Mouse (Mus musculus): ENCODE measurements around the gene Paox. TPM values are rescaled to one million over a fixed set of nuclear protein-coding genes. Genes with fewer than 3 reads are reported as not detected.

Paox gene
- polyA plus RNA-seq, 1 experiment, result 9.6 TPM

GRCm38 (mm10) chr7:140160363-140160762 is 44.8 kb downstream of the Paox start:
- 72% methylated on average over 3 of the region's 3 CpGs for WGBS
- DNase-seq (ENCODE audit: low read depth, low spot score), result no peak

DNA sequence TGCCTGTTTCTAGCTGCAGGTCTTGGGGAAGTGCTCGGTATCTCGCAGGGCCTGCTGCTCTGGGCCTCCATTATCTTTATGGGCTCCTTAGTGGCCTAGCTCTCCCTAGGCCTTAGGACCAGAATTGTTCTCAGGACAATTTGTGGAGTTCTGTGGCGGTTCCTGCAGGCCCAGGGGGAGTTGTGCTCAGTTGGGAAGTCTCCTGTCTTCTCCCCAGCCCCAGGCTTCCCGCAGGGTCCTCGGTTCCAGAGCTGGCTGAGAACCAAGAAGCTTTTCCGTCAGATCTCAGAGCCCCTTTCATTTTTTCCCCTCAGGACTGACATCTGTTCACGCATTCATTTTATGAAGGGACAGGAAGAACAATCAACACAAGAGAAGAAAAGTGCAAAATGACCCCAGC is 49.1 kb downstream of the Paox start, which contains the start of gene Olfr522:
Gene Olfr522 (minus strand): TSS at position 101 of the 400 bp plus-strand sequence.
- no peak for DNase-seq (ENCODE audit: low read depth, low spot score)
- WGBS, result 68% methylated on average over 7 of the region's 7 CpGs

DNA sequence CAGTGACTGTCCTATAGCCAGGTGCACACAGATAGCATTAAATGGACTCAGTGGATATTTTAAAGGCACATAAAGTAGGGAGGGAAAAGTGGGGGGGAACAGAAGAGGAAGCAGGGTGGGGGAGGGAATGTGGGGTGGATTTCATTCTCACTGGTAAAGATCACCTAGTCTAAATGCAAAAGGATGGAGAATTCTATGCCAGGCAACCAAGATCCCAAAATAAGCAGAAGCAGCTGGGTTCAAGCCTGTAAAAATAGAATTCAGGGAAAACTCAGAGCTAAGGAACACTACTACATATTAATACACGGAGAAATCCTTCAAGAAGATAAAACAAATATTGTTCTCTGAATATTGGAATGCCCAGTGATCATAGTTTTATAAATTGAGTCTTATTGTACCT is 52.4 kb downstream of the Paox start:
- WGBS, result 76% methylated on average over 1 of the region's 1 CpGs
- DNase-seq (ENCODE audit: low read depth, low spot score), result no peak

DNA sequence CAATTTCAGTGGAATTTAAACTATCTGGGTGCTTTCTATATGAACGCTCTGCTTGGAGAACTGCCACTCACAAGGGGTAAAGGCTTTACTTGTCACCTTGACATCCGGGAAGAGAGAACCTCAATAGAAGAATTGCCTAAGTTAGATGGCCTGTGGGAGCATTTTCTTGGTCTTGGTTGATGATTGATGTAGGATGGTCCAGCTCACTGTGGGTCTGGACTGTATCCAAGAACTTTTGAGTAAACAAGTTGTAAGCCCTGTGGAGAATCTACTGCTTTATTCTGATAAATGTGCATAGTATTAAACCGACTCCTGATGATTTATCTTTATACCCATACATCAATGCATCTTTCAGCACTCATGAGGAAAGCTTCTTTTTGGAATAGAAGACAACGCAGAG is 53.8 kb downstream of the Paox start:
- 74% methylated on average over 4 of the region's 4 CpGs for WGBS
- no peak for DNase-seq (ENCODE audit: low read depth, low spot score)

DNA sequence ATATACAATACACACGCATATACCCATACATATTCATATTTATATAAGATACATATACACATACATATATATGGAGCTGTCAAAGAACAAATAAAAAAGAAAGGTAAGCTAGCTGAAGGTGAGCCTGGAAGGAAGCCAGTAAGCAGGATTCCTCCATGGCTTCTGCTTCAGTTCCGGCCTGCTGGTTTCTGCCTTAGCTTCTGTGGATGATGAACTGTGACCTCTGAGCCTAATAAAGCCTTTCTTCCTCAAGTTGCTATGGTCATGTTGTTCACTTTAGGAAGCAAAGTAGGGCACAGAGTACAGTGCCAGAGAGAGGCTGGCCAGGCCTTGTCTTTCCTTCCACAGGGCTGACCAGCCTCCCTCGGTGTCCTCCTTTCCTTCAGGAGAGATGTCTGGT is 55.3 kb downstream of the Paox start:
- 84% methylated on average over 3 of the region's 3 CpGs for WGBS
- no peak for DNase-seq (ENCODE audit: low read depth, low spot score)

DNA sequence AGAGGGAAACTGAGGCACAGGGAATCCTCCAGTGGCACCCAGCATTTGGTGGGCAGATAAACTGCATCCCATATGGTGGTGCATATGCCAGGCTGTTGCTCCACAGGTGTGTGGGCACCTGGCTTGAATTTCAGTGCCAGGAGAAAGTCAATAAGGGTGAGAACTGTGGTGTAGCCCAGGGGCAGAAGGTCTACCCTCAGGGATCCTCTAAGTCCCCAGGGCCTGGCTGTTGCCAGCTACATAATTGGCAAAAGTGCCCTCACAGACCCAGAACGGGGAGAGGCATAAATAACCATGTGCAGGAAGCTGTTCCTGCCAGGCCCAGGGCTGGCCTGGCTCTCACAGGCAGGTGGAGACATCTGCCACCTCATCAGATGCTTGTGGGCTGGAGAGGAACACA is 57.3 kb downstream of the Paox start, which contains the start of gene Olfr523:
Gene Olfr523 (plus strand): TSS at position 282 of the 400 bp plus-strand sequence.
- DNase-seq (ENCODE audit: low read depth, low spot score), result no peak
- 23% methylated on average over 1 of the region's 1 CpGs for WGBS

DNA sequence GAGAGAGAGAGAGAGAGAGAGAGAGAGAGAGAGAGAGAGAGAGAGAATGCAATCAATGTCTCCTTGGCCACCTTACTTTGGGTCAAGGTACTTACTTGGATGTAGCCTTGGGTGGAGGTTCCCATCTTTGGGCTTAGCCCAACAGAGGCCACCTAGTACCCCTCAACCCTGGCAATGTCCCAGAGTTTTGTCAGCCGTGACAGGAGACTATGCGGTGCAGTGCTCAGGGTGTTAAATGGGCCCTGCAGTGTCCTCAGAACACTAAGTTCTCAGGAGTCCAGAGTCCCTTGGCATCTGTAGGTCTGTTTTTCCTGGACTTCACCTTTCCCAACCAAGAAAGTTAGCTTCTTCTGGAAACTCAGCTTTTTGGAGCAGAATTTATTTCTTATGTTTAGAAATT is 63.6 kb downstream of the Paox start:
- no peak for DNase-seq (ENCODE audit: low read depth, low spot score)

GRCm38 (mm10) chr7:140180692-140181091 is 65.1 kb downstream of the Paox start:
- 53% methylated on average over 2 of the region's 2 CpGs for WGBS

More for the DNA sequence above, 63.6 kb downstream of the Paox start:
- WGBS, result 87% methylated on average over 2 of the region's 2 CpGs

DNA sequence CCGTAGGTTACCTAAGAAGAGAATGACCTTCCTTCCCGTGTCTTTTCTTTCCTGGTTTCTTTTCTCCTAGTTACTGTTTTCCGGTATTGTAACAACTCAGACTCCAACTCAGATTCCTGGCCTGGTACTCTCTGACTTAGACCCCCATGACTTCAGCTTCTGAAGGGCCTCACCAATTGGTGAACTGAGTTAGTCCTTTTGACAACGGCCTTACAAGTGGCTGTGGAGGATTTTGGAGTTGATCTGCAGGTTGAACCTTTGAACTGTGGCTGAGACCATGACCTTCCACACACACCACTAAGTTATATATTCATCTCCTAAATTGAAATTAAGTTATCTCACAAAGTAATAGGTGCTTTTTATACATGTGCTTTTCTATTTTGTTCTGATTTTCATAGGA is 68.6 kb downstream of the Paox start:
- DNase-seq (ENCODE audit: low read depth, low spot score), result no peak
- WGBS, result 76% methylated on average over 4 of the region's 4 CpGs

More at GRCm38 (mm10) chr7:140180692-140181091, 65.1 kb downstream of the Paox start:
- no peak for DNase-seq (ENCODE audit: low read depth, low spot score)

Other genes starting within 250 kb of the Paox start
- 0.11 and 0.18 TPM in 2 replicates for gene Kndc1, start 221.1 kb upstream of the Paox start, polyA plus RNA-seq (2012; rRNA removed)
- 0.21 and 0.31 TPM in 2 replicates for gene Utf1, start 172.0 kb upstream of the Paox start, polyA plus RNA-seq (2012; rRNA removed)
- 0.14 TPM in 1 of 2 replicates, not detected in the other for gene 6430531B16Rik, start 137.0 kb upstream of the Paox start, polyA plus RNA-seq (2012; rRNA removed)
- 3.7 and 5.9 TPM in 2 replicates for gene Adam8, start 123.2 kb upstream of the Paox start, polyA plus RNA-seq (2012; rRNA removed)
- 36.7 and 52.9 TPM in 2 replicates for gene Zfp511, start 79.4 kb upstream of the Paox start, polyA plus RNA-seq (2012; rRNA removed)
- 13.8 and 16.7 TPM in 2 replicates for gene Tubgcp2, start 79.1 kb upstream of the Paox start, polyA plus RNA-seq (2012; rRNA removed)
- gene Msx3, start 66.7 kb upstream of the Paox start, polyA plus RNA-seq (2012; rRNA removed), result not detected in 2 replicates
- gene Caly, start 33.3 kb upstream of the Paox start, polyA plus RNA-seq (2012; rRNA removed), result 1.3 and 1.9 TPM in 2 replicates
- 873 and 1,752 TPM in 2 replicates for gene Prap1, start 22.4 kb upstream of the Paox start, polyA plus RNA-seq (2012; rRNA removed)
- gene Fuom, start 13.4 kb upstream of the Paox start, polyA plus RNA-seq (2012; rRNA removed), result 105 and 121 TPM in 2 replicates
- gene Echs1, start 677 bp downstream of the Paox start, polyA plus RNA-seq (2012; rRNA removed), result 108 and 150 TPM in 2 replicates
- gene Mtg1, start 21.8 kb downstream of the Paox start, polyA plus RNA-seq (2012; rRNA removed), result 14.5 and 24.5 TPM in 2 replicates
- 0.37 and 0.59 TPM in 2 replicates for gene Sprn, start 39.1 kb downstream of the Paox start, polyA plus RNA-seq (2012; rRNA removed)
- gene Olfr522, start 49.0 kb downstream of the Paox start, polyA plus RNA-seq (2012; rRNA removed), result not detected in 2 replicates
- not detected in 2 replicates for gene Olfr523, start 57.4 kb downstream of the Paox start, polyA plus RNA-seq (2012; rRNA removed)
- gene Olfr524, start 90.2 kb downstream of the Paox start, polyA plus RNA-seq (2012; rRNA removed), result 0.06 and 0.07 TPM in 2 replicates
- gene Cd163l1, start 102.5 kb downstream of the Paox start, polyA plus RNA-seq (2012; rRNA removed), result 0.43 and 0.78 TPM in 2 replicates
- 0.51 and 0.71 TPM in 2 replicates for gene 5830411N06Rik, start 131.5 kb downstream of the Paox start, polyA plus RNA-seq (2012; rRNA removed)
- gene Olfr525, start 205.1 kb downstream of the Paox start, polyA plus RNA-seq (2012; rRNA removed), result not detected in 2 replicates
- not detected in 2 replicates for gene Olfr527, start 218.2 kb downstream of the Paox start, polyA plus RNA-seq (2012; rRNA removed)
- 0.57 and 0.93 TPM in 2 replicates for gene Olfr60, start 245.9 kb downstream of the Paox start, polyA plus RNA-seq (2012; rRNA removed)

All from large intestine, adult 2 months (tissue).